Mouse (Mus musculus) CH12.LX (cell line): Measurements from ENCODE around the gene Degs2.

Experiments used
- CTCF ChIP-seq, 2 experiments: IDR thresholded peaks in 1 of 2; conservative IDR thresholded peaks in 1 of 2; 2 replicates each; pipeline ENCODE4 v1.5.1; 2011 to 2012; ENCODE audit warnings: low read depth in 2 of 2, low read length in 2 of 2, improper control_type of control experiment in 1 of 2, inconsistent platforms in 1 of 2, mild to moderate bottlenecking in 1 of 2, moderate library complexity in 1 of 2
- E2F4 ChIP-seq: IDR thresholded peaks from 2 replicates; pipeline ENCODE4 v1.6.1; 2011; ENCODE audit warnings: low read depth, low read length, improper control_type of control experiment; ENCODE audit not compliant: insufficient replicate concordance
- JUND ChIP-seq: conservative IDR thresholded peaks from 2 replicates; pipeline ENCODE4 v1.6.1; 2011; ENCODE audit warnings: low read depth, low read length, improper control_type of control experiment
- MAZ ChIP-seq: IDR thresholded peaks from 2 replicates; pipeline ENCODE4 v1.6.1; 2012; ENCODE audit warnings: low read depth, mild to moderate bottlenecking, inconsistent platforms, low read length, improper control_type of control experiment, moderate library complexity
- POLR2A ChIP-seq: IDR thresholded peaks from 2 replicates; pipeline ENCODE4 v1.6.1; 2011; ENCODE audit warnings: low read depth, mild to moderate bottlenecking, improper control_type of control experiment, low read length
- RCOR1 ChIP-seq: conservative IDR thresholded peaks from 2 replicates; pipeline ENCODE4 v1.6.1; 2012; ENCODE audit warnings: low read depth, mild to moderate bottlenecking, inconsistent platforms, low read length, improper control_type of control experiment

DNA sequence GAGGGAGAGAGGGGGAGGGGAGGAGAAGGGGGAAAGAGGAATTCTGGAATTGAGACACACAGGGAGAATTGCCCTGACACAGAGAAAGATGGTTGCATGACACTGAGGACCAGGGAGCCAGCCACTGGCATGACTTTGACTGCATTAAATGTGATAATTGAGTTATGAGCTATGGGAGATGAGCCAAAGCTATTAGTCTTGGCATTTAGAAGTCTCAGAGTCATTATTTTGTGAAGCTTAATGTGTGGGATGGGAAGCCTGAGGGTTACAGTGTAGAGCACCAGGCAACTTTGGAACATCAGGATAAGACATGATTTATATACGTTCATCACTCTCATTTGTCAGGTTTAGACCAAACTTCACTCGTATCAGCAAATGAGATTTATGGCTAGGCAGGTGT is 39.4 kb upstream of the Degs2 start:
- no peak for TF ChIP-seq RCOR1
- no peak for TF ChIP-seq MAZ
- no peak for TF ChIP-seq CTCF (conservative IDR thresholded peaks at IDR 0.05 in 1 of 2, IDR thresholded peaks at IDR 0.05 in 1 of 2; ENCODE audit: low read depth in 2 of 2, low read length in 2 of 2)
- no peak for TF ChIP-seq E2F4
- TF ChIP-seq JUND = no peak
- no peak for TF ChIP-seq POLR2A
